Mouse (Mus musculus) neural tube, embryonic 15.5 days (tissue): Measurements from ENCODE around the gene Sptlc3. TPM values are rescaled to one million over a fixed set of nuclear protein-coding genes. Genes with fewer than 3 reads are reported as not detected.

ENCODE experiments used
- polyA plus RNA-seq: library from polyadenylated mRNA; unstranded; fragments of >200 nt; fragmentation: Nextera tagmentation; extraction: Ambion mirVana; gene quantifications from 2 replicates; pipeline ENCODE4 v1.2.1, GENCODE M21; 2015

Sptlc3 gene
- polyA plus RNA-seq, 1 experiment from 2014 or later, result 0.19 TPM

Other genes starting within 250 kb of the Sptlc3 start
- gene Ism1, start 184.3 kb downstream of the Sptlc3 start, polyA plus RNA-seq, result 0.88 and 1.0 TPM in 2 replicates